Mouse (Mus musculus) embryo, embryonic 11 days (tissue): Measurements from ENCODE around the gene H2-DMb2.
"Not testable (repeated sequence)": the region's sequence is repeated elsewhere in the genome, so short reads cannot be mapped to it uniquely, and the experiment has no call there.

Experiments
- DNase-seq: peaks from one replicate; pipeline ENCODE4 v3.0.0-alpha.2; 2015

The H2-DMb2 gene

DNA sequence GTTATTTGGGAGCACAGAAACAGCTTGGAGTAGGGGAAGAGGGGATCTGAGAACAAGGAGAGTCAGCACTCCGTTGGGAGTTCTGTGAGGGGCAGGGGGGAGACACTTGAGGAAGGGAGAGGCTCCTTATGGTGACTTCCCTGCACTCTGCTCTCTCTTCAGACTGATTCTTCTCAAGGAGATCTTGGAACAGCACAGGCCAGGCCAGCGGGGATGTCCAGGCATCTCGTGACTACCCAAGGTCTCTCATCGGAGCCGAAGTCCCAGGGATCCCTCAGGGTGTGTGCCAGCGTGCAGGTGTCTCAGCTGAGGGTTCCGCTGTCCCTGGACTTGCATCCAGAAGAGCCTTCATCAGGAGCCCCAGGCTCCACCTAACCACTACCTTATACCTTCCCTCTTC lies 4.5 kb upstream of the H2-DMb2 start:
- DNase-seq, result no peak

DNA sequence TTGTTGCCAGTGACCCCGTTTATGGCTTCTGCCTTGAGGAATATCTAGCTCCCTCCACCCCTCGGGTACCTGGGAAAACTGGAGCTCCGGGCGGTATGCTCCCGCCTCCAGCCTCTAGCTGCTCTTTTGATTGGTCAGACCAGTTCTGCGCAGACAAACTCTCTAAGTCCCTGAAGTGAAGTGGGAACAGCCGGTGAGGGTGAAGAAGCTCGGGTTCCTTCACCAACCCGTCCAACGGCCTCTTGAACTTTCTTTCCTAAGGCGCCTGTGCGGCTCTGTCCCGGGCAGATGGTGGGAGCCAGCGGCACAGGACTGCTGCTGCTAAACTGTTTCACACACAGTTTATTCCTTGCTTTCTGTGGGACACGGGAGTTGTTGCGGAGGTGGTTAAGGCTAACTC lies 3.7 kb upstream of the H2-DMb2 start:
- DNase-seq, result peak; percentile 75

DNA sequence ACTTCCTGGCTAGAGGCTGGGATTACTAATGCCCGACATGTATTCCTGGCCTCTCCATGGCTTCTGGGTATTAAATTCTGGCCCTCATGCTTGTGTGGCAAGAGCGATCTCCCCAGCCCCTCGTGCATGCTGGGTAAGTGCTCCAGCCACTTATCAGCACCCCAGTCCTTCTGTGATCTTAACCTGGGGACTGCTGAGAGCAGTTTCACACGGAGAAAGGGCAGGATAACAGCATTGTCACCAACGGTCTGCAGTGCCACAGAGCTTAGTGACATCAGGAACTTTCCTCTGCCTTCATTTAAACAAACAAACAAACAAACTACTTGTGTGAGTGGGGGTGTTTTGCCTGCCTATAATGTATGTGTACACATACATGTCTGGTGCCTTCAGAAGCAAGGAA lies 2.9 kb upstream of the H2-DMb2 start:
- no peak for DNase-seq

DNA sequence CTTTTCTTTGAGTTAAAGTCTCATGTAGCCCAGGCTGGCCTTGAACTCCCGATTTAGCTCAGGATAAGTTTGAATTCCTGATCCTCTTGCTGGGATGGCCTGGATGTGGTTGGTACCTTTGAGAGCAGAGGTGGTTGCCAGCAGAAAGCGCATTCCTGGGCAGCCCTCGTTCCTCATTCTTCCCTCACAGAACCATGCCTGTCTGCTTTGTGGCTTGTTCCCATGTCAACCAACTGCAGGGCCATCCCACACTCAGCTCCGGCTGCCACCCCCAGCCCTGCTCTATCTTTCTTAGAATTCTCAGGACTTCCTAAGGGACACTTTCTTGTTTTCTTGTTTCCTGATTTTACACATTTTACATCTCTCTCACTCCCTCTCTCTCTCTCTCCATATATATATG lies 1.7 kb upstream of the H2-DMb2 start:
- DNase-seq, result no peak

DNA sequence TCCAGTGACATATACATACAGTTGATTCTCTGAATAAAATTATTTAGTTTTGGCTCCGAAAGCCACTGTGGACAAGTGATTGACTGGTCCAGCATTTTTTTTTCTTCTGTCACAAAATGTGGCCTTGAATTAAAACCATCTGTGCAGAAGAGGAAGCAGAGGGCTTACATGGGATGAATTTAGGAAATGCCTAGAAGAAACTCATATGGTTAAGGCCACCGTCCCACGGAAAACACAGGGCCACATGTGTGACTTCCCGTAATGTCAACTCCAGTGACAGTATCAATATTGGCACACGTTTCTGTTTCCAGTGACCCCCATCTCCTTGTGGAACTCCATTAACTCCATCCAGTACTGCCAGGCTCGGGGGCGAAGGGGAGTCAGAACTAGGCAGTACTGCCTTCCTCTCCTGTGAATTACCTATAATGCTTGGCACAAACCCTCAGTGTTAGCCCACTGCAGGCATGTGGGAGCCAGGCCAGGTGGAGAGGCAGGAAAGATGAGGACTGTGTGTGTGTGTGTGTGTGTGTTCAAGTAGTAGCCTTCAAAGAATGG lies 574 bp upstream of the H2-DMb2 start:
- DNase-seq, result no peak

DNA sequence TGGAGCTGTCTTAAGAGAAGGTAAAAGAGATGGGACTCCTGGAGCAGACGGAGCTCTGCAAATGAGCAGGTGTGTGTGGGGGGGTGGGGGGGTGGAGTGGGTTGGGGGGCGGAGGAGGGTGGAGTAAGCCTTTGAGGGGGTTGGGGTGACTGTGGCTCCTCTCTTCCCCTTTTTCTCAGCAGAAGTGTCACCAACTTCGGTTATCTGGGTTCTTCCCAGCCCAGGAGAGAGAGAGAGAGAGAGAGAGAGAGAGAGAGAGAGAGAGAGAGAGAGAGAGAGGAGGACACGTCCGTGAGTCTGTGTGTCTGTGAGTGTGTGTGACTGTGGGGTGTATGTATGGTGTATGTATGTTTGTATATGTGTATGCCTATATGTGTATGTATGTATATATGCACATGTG lies 354 bp downstream of the H2-DMb2 start:
- no peak for DNase-seq

DNA sequence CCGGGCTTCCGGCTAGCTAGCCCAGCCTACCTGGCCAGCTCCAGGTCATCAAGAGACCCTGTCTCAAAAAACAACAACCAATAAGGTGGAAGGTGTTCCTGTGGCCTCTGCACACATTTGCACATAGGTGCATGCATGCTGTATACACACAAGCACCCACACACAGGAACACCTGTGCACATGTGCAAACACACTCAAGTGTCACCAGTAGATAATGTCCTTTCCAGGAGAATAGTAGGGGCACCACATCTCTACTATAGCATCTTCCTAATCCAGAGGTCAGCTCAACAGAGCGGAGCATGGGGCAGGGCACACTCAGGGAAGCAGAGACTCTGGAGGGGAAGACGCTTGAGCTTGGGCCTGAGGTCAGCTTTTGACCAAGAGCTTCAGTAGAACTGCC lies 1.1 kb downstream of the H2-DMb2 start:
- DNase-seq, result not testable (repeated sequence)

DNA sequence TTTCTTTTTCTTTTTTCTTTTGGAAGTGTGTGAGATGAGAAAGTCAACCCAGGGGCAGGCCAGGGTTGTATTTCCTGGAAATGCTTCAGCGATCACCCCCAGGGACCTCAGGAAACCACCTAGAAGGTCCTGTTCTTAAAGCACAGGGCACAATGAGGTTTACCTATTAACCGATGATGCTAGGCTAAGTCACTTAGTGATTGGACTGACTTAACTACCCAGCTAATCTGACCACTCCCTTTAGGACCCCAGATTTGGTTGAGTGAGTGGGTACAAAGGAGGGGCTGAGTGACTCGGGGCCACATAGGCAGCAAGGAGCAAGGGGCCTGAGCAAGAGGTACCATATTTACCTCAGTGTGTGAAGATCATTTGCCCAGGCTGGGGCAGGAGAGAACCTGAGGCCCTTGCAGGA lies 1.9 kb downstream of the H2-DMb2 start:
- DNase-seq, result no peak

DNA sequence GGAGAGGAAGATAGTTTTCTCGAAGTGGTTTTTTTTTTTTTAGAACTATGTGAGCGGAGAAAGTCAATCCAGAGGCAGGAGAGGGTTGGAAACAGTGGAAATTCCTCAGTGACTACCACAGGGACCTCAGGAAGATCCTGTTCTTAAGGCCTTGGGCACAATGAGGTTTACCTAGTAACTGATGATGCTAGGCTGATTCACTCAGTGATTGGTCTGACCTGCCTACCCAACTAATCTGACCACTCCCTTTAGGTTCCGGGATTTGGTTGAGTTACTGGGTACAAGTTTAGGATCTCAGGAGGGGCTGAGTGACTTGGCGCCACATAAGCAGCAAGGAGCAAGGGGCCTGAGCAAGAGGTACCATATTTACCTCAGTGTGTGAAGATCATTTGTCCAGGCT lies 9.8 kb downstream of the H2-DMb2 start, which contains the start of gene H2-DMb1:
TSS of gene H2-DMb1 (plus strand) at position 150 of the 400 bp plus-strand sequence.
- DNase-seq, result peak; percentile 39

DNA sequence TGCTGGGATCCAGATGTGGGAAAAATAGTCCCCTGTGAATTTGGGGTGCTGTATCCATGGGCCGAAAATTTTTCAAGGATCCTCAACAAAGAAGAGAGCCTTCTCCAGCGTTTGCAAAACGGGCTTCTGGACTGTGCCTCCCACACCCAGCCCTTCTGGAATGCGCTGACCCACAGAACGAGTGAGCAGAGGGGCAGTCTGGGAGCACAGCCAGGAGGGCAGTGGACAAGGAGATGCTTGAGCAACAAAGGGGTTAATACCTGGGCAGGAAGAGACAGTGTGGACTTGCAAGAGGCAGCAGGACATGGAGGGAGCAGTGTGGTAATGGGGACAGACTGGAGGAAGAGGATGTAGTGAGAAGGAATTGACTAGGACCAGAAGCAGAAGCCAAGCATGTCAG lies 12.4 kb downstream of the H2-DMb2 start:
- DNase-seq, result no peak

DNA sequence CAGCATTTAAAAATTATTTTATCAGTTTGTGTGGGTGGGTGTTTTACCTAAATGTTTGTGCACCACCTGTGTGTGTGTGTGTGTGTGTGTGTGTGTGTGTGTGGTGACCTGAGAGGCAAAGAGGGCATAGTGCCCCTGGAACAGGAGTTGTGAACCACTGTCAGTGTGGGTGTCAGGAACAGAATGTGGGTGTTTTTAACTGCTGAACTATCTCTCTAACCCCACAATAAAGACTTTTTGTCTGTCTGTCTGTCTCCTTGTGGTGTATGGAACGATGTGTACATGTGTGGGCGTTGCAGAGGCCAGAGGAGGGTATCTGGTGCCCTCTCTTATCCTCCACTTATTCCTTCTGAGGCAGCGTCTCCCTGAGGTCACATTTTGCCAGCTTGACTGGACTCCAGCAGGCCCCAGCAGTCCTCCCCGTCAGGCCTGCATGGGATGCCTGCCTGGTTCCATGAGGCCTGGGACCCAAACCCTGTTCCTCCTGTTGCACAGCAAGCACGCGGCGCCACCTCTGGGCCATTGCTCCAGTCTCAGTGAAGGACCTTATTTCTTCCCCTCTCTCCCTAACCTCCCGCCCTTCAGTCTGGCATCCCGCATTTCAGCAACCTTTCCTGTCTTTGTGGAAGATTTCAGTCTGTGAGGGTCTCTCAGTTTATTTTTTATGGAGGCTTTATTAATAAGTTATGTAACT lies 21.2 kb downstream of the H2-DMb2 start:
- DNase-seq, result peak; percentile 38

DNA sequence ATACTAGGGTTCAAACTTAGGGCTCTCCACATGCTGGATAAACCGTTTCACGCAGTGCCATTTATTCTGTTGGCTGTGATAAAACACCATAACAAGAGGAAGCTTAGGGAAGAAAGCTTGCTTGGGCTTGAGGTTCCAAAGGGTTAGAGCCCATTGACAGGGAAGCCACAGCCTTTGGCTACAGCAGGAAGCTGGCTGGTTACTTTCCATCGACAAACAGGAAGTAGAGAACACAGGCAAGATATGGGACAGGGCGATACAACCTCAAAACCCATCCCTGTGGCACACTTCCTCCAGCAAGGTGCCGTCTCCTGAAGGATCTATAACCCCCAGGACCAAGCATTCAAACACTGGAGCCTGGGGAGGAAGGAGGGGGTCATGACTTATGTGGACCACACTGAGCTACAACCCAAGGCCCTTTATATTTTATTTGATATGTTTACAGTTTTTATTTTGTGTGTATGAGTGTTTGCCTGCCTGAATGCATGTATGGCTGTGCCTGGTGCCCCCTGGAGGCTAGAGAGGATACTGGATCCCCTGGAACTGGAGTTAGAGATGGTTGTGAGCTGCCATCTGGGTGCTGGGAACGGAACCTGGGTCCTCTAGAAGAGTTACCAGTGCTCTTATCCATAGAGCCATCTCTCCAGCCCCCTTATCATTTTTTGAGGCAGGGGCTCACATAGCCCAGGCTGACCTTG lies 22.1 kb downstream of the H2-DMb2 start:
- no peak for DNase-seq

DNA sequence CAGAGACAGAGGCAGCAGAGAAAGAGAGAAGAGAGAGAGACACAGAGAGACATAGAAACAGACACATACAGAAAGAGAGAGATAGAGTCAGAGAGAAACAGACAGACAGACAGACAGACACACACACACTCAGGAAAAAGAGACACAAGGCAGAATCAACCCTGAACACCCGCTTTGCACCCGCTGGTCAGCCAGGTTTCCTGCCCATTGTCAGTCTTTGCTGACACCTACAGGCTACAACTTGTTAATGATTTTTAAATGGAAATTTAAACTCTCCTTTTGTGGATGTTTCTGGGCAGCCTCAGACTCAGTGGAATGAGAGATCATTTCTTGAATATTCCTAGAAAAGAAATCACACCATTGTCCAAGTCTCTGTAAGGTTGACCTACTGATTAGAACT lies 26.2 kb downstream of the H2-DMb2 start:
- DNase-seq, result peak; percentile 69

DNA sequence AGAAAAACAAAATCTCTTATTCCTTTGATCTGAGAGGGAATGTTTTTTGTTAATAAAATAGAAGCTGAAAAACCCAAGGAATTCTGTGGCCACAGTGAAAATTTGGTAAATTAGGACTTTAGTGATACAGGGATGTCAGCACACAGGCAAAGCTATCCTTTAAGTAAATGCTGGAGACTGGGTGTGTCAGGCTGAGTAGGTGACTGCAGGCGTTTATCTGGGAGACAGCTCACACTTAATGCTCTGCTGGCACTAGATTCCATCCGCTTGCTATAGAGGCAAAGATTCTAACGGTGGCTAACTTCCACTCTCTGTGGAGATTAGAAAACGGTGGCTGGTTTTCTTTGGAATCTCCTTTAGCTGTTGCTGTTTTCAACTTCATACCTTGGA lies 27.4 kb downstream of the H2-DMb2 start:
- no peak for DNase-seq

DNA sequence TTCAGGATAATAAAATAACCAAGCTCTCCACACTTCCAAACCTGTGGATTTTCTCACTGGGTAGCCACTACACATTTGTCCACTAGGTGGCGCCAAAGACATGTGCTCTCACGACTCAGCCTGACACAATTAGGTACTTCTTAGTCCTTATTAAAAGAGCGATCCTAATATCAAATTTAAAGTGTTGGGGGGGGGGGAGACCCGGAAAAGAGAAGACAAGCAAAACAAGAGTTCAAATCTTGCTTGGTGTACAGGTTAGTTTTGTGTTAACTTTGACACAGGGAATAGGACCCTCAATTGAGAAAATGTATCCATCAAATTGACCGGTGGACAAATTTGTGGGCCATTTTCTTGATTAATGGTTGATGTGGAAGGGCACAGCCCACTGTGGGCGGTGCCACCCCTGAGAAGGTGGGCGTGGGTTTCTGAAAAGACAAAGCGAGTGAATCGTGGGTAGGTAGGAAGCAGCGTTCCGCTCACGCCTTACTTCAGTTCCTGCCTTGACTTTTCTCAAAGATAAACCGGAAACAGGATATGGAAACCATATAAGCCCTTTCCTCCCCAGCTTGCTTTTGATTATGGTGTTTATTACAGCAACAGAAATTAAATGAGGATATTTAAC lies 27.9 kb downstream of the H2-DMb2 start:
- peak; percentile 79 for DNase-seq

DNA sequence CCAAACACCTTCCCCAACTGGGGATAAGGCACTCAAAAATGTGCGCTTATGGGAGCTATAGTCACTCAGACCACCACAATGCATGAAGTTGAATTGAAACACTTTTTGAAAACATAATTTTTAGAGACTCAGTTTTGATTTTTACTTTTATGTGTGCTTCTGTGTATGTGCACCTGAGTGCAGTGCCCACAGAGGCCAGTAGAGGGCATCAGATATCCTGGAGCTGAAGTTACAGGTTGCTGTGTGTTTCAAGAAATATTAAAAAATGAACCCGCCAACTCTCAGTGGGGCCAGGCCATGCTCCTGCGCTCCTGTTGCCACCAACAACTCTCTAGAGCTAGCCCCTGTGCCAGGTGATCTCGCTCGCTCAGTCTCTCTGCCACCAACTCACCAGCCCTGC lies 29.4 kb downstream of the H2-DMb2 start:
- no peak for DNase-seq

DNA sequence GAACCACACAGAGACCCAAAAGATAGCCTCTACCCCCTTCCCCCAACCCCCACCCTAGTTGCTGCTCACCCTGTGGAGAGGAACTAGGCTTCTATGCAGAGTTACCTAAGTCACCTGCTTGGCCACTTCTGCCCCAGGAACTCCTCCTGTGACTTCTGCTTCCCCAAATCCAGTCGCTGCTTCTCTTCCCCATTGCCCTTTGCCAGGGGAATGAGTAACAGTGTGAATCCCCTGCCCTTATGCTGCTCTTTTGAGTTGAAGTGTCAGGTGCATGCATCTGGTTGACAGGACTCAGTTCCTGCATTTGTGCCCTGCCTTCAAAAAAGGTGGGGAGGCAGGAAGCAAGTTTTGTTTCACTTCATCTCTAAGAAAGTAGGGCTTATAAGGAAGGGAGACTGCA lies 31.0 kb downstream of the H2-DMb2 start:
- no peak for DNase-seq

DNA sequence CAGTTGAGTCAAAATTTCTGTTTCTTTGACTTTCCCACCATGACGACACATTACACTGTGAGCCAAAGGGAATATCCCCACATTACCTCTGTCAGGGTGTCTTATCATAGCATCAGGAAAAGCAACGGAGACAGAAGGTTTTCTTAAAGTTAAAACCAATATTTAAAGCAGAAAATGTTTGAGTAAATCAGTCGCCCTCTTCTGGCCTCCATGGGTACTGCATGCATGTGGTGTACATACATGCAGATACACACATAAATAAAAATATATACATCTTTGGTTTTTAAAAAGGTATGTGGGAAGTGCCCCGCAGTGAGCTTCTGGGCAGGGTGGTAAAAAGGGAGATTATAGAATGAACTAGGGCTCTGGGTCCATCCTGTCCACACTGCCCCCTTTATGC lies 34.1 kb downstream of the H2-DMb2 start:
- no peak for DNase-seq

DNA sequence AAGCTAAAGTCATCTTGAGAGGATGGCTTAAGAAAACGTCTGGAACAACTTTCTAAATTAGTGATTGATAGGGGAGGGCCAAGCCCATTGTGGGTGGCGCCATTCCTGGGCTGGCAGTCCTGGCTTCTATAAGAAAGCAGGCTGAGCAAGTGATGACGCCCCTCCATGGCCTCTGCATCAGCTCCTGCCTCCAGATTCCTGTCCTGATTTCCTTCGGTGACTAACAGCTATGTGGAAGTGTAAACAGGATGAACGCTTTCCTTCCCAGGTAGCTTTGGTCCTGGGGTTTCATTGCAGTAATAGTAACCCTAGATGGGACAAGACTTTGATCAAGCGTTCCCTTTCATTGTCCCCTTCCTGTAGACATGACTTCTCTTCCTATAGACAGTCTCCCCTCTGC lies 35.9 kb downstream of the H2-DMb2 start:
- DNase-seq, result no peak

DNA sequence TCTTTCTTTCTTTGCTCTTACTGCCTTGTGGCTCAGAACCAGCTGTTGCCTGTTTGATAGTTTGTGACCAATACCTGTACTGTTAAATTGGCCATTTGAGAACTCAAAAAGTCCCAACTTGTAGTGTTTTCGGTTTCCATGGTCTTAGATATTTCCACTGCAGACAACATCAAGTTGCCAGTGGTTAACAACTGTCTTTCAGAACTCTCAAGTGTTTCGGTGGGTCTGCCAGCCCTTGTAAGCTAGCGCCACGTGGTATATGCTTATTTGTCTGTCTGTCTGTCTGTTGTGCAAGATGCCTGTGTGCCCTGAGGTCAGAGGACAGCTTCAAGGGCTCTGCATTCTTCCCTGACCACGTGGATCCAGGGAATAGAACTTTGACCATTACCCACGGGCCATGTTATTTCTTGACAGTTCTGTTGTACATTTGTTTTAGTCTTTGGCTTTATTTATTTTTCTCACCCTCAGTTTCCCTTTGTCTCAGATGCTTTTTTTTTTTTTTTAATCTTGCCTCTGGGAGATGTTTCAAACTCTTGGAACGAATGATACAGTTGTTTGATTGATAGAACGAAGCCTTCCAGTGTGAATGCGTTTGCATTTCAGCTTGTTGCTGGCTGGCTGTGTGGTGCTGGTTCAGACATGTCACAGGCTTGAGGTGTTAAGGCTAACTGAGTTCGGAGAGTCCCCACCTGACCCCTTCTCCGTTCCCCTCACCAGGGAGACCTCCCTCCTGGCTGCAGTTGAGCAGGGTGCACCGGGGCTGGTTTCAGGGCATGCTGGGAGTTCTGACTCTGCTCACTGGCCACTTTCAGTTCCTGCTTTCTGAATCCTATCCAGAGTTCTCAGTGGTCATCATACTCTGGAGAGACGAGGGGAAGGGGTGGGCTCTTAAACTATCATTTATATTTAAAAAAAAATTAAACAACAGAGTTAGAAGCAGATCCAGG lies 37.1 kb downstream of the H2-DMb2 start:
- DNase-seq, result no peak

DNA sequence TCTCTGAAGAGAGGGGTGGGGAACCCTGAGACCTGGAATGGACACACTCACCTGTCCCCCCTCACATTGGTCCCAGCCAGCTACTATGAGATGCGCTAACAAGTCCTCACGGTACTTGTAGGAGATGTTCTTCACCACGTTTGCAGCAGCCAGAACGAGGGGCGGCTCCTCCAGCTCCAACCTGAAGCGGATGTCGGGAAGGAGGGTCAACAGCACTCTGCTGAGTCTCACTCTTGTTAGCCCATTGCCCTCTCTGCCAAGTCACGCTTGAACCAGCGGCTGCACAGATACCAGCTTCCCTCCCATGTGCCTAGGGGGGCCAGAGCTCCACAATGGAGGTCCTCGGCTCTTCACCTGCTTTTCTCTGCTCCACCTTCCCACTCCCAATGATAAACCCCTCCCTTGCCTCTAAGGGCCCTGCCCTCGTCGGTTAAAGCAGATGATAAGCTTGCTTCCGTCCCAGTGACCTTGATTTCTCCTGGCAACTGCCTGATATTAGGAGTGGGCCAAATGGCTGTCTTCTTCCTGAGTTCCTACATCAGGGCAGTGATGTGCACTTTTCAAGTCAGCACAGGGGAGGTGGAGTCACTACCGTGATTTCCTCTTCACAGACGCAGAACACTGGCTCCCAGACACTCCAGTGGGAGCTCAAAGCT lies 40.6 kb downstream of the H2-DMb2 start:
- DNase-seq, result no peak

DNA sequence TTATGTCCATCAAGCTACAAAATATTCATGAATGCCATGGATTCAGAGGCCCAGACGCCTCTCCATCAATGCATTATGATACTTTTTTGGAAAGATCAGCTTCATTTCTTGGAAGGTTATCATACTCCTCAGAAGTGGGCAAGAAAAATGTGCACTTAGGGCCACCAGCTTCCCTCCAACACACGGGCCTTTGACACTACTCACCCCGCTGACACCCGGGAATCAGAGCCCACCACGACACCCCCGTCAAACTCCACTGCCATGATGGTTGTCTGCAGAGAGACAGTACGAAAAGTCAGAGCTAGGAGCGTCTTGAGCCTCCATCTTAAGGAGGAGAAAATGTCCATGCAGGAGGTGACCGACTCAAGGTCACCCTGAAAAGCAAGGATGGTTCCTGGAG lies 42.4 kb downstream of the H2-DMb2 start:
- DNase-seq, result no peak
